Mouse (Mus musculus) heart, adult 11 months (tissue): ENCODE measurements around the gene Rft1.

Experiments
- DNase-seq: peaks from one replicate; pipeline ENCODE4 v3.0.0; 2022

Gene Rft1

GRCm38 (mm10) chr14:30630811-30631576 lies 23.2 kb upstream of the Rft1 start:
- peak; percentile 97 for DNase-seq

- DNase-seq = peak; percentile 83
Measured at GRCm38 (mm10) chr14:30631834-30632233, 22.3 kb upstream of the Rft1 start.

GRCm38 (mm10) chr14:30633708-30634107 lies 20.5 kb upstream of the Rft1 start:
- DNase-seq = no peak

GRCm38 (mm10) chr14:30634418-30634817 lies 19.7 kb upstream of the Rft1 start:
- no peak for DNase-seq

GRCm38 (mm10) chr14:30635219-30635910 lies 18.8 kb upstream of the Rft1 start:
- DNase-seq = no peak

- DNase-seq = no peak
Measured at GRCm38 (mm10) chr14:30636499-30636898, 17.7 kb upstream of the Rft1 start.

- no peak for DNase-seq
Measured at GRCm38 (mm10) chr14:30637087-30637486, 17.1 kb upstream of the Rft1 start.

GRCm38 (mm10) chr14:30638009-30638408 lies 16.2 kb upstream of the Rft1 start:
- DNase-seq = peak; percentile 92

GRCm38 (mm10) chr14:30638686-30639085 lies 15.5 kb upstream of the Rft1 start:
- no peak for DNase-seq

GRCm38 (mm10) chr14:30641748-30642147 lies 12.4 kb upstream of the Rft1 start:
- DNase-seq = no peak

- no peak for DNase-seq
Measured at GRCm38 (mm10) chr14:30644026-30644425, 10.1 kb upstream of the Rft1 start.

GRCm38 (mm10) chr14:30645066-30645465 lies 9.1 kb upstream of the Rft1 start:
- DNase-seq = no peak

- no peak for DNase-seq
Measured at GRCm38 (mm10) chr14:30646486-30646885, 7.7 kb upstream of the Rft1 start.

- no peak for DNase-seq
Measured at GRCm38 (mm10) chr14:30648478-30648877, 5.7 kb upstream of the Rft1 start.

- DNase-seq = no peak
Measured at GRCm38 (mm10) chr14:30649745-30650144, 4.4 kb upstream of the Rft1 start.

- peak; percentile 98 for DNase-seq
Measured at GRCm38 (mm10) chr14:30650969-30651368, 3.2 kb upstream of the Rft1 start.

- no peak for DNase-seq
Measured at GRCm38 (mm10) chr14:30654691-30655228, 600 bp downstream of the Rft1 start.

- DNase-seq = no peak
Measured at GRCm38 (mm10) chr14:30655531-30655930, 1.4 kb downstream of the Rft1 start.

GRCm38 (mm10) chr14:30666061-30666460 lies 11.9 kb downstream of the Rft1 start:
- DNase-seq = peak; percentile 96

- no peak for DNase-seq
Measured at GRCm38 (mm10) chr14:30666604-30667003, 12.4 kb downstream of the Rft1 start.

GRCm38 (mm10) chr14:30670161-30670560 lies 16.0 kb downstream of the Rft1 start:
- DNase-seq = no peak

- DNase-seq = no peak
Measured at GRCm38 (mm10) chr14:30671095-30671985, 17.2 kb downstream of the Rft1 start.

- peak; percentile 97 for DNase-seq
Measured at GRCm38 (mm10) chr14:30671986-30672312, 17.8 kb downstream of the Rft1 start.
